Mouse (Mus musculus) liver, embryonic 11.5 days (tissue): Measurements from ENCODE around the gene Lrrc72. TPM values are rescaled to one million over a fixed set of nuclear protein-coding genes. Genes with fewer than 3 reads are reported as not detected.

Experiments used
- ATAC-seq: fragments of 200-750 bp; cut with Nextera tagmentation; replicated peaks from 2 replicates; pipeline ENCODE4 v1.8.0; 2017; ENCODE audit warnings: moderate number of reproducible peaks, mild to moderate bottlenecking, moderate TSS enrichment, moderate library complexity; ENCODE audit not compliant: low FRiP score
- DNase-seq: peaks from one replicate; pipeline ENCODE4 v3.0.0-alpha.2; 2017; ENCODE audit warnings: low spot score
- H3K27ac ChIP-seq: fragments of 300-500 bp; sonication (generic); 2 replicates; pipeline ENCODE4 v1.5.1; 2014; ENCODE audit warnings: mild to moderate bottlenecking, low read depth, low read length, control low read depth
- H3K27me3 ChIP-seq: fragments of 300-500 bp; sonication (generic); replicated peaks from 2 replicates; pipeline ENCODE4 v1.6.1; 2014; ENCODE audit warnings: low read length, mixed read lengths; ENCODE audit not compliant: control insufficient read depth, insufficient read depth
- H3K36me3 ChIP-seq: fragments of 300-500 bp; sonication (generic); 2 replicates; pipeline ENCODE4 v1.6.1; 2014; ENCODE audit warnings: mild to moderate bottlenecking, low read length, moderate library complexity, mixed read lengths; ENCODE audit not compliant: control insufficient read depth, insufficient read depth
- H3K4me1 ChIP-seq: fragments of 300-500 bp; sonication (generic); replicated peaks from 2 replicates; pipeline ENCODE4 v1.6.1; 2014; ENCODE audit warnings: low read length, mixed read lengths; ENCODE audit not compliant: control insufficient read depth, insufficient read depth
- H3K4me2 ChIP-seq: fragments of 300-500 bp; sonication (generic); 2 replicates; pipeline ENCODE4 v1.6.1; 2014; ENCODE audit warnings: mild to moderate bottlenecking, control low read depth, moderate library complexity
- H3K4me3 ChIP-seq: fragments of 300-500 bp; sonication (generic); 2 replicates; pipeline ENCODE4 v1.5.1; 2014; ENCODE audit warnings: low read depth, low read length, control low read depth
- H3K9ac ChIP-seq: fragments of 300-500 bp; sonication (generic); 2 replicates; pipeline ENCODE4 v1.6.1; 2014; ENCODE audit warnings: low read depth, low read length, control low read depth
- H3K9me3 ChIP-seq: fragments of 300-500 bp; sonication (generic); 2 replicates; pipeline ENCODE4 v1.6.1; 2016; ENCODE audit warnings: low read length, inconsistent platforms, mixed read lengths; ENCODE audit not compliant: control insufficient read depth
- WGBS: fragments of 180-500 bp; shearing (Covaris S2); extraction: QIAGEN DNeasy Blood & Tissue Kit; methylation state at CpG from one replicate; pipeline ENCODE4 v1.1.7; 2014; 5-methylcytosine and 5-hydroxymethylcytosine counted together
- polyA plus RNA-seq: library from polyadenylated mRNA; unstranded; fragments of >200 nt; fragmentation: Nextera tagmentation; extraction: Ambion mirVana; gene quantifications from 2 replicates; pipeline ENCODE4 v1.2.1, GENCODE M21; 2014

Lrrc72 gene
- polyA plus RNA-seq, 1 experiment from 2014 or later = not detected

DNA sequence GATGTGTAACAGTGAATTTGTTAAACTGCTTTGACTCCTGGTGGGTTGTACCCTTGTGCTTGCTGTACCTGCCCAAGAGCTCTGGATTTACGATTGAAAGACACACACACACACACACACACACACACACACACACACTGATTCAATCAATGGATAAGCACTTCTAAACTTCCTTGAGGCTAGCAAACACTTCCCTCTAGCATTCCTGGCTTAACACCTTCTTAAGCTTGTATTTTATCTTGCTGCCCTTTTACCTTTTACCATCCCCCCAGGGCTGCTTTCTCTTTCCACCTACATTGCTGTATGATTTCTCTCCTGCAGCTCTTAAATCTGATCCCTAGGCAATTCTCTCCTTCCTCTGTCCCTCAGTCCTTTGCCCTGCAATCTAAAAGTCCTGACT, 87.9 kb downstream of the Lrrc72 start:
- H3K4me3 ChIP-seq = no peak overlapping the region
- WGBS = 65% methylated on average over 1 of the region's 1 CpGs
- H3K9ac ChIP-seq = no peak overlapping the region
- H3K27ac ChIP-seq = no peak overlapping the region
- no peaks in the 10 kb centered on the region for H3K27me3 ChIP-seq
- no peaks in the 10 kb centered on the region; the same call in 1 of the 2 replicates for H3K36me3 ChIP-seq
- H3K4me1 ChIP-seq = peaks cover 17% of the 10 kb centered on the region
- no peaks in the 10 kb centered on the region for H3K9me3 ChIP-seq
- H3K4me2 ChIP-seq = no peak overlapping the region
- DNase-seq = no peak
- no peak for ATAC-seq

DNA sequence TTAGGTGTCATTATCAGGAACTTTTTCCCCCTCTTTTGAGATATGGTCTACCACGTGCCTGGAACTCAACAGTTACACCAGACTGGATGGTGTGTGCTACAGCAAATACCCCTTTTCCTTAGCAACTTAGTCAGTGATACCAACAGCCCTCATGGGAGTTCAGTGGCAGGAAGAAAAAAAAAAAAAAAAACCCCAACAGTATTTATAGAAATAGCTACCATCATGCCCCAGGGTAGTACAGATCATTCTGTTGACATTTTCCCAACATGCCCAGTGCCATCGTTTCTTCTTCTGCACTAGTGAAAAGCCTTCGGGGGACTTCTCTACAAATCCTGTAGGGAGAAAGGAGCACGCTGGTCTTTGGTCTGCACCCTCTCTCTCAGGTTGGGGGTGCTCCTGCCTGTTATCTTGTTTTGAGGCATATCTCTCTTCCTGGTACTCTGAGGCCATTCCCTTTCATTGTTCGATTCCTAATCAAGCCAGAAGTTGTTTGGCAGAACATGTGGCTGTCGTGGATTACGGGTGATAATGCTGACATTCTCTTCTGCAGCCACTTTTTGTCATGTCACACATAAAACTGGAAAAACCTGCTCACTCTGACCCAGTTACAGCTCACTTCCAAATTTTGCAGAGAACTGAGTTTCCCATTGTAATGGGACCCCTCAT, 88.9 kb downstream of the Lrrc72 start:
- Histone ChIP-seq H3K27me3 (no peaks in the 10 kb centered on the region), H3K4me2 (peak overlapping the region; percentile 16; the same call in 1 of the 2 replicates), H3K27ac (peak overlapping the region; percentile 28; the same call in 1 of the 2 replicates), H3K4me3 (no peak overlapping the region), H3K9ac (no peak overlapping the region), H3K4me1 (peaks cover 17% of the 10 kb centered on the region), H3K9me3 (no peaks in the 10 kb centered on the region), H3K36me3 (no peaks in the 10 kb centered on the region; the same call in 1 of the 2 replicates)
- no peak for DNase-seq
- peak; percentile 71 for ATAC-seq
- WGBS = 45% methylated on average over 7 of the region's 7 CpGs

Other genes with a start within 250 kb of the Lrrc72 start
- 43.7 and 45.5 TPM in 2 replicates for gene Tspan13, start 210.9 kb downstream of the Lrrc72 start, polyA plus RNA-seq
- gene Ankmy2, start 96.3 kb downstream of the Lrrc72 start, polyA plus RNA-seq = 24.2 TPM in 2 replicates
- gene Bzw2, start 95.3 kb downstream of the Lrrc72 start, polyA plus RNA-seq = 181 and 200 TPM in 2 replicates
- 0.63 and 1.3 TPM in 2 replicates for gene Sostdc1, start 60.7 kb upstream of the Lrrc72 start, polyA plus RNA-seq
- 5.0 and 5.7 TPM in 2 replicates for gene Ispd, start 128.1 kb upstream of the Lrrc72 start, polyA plus RNA-seq
- gene D630036H23Rik, start 128.8 kb upstream of the Lrrc72 start, polyA plus RNA-seq = 0.63 and 0.94 TPM in 2 replicates